ENCODE assay signal across 14 mouse cellular contexts in the genomic region with DNA sequence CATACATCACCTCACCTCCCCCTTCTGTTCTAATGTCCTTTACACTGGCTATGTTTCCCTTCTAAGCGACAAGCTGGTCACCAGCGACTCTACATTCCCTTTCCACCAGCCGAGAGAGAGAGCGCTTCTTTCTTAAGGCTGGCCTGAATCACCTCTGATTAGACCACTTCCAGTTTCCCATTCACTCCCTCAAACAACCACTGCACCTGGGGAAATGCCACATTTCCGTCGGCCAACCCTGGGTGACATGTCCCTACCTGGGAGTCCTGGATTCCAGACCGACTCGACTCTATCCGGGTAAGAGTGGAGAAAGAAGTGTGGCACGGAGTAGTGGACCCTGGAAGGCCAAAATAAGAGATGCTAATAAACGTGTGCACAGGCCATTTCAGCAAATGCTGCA.
"Had no signal": no experiment of that assay in that cellular context is flagged by ENCODE, and none has a peak within 500 bp of the region (broad histone marks: within the 10 kb centered on the region; RNA-seq: fewer than 3 reads in every experiment).

No protein-coding gene starts in this region.

- H3K4me1 ChIP-seq: stomach, embryonic 15.5 days had no signal

- H3K4me3 ChIP-seq: lung, embryonic 15.5 days; megakaryocyte, embryonic 14.5 days; midbrain, embryonic 13.5 days; midbrain, embryonic 15.5 days; neural tube, embryonic 12.5 days; stomach, embryonic 15.5 days had no signal

- DNase-seq: lung, adult 2 months; lung, postnatal 14 days; lung, postnatal 36 days; thymus, adult 2 months; thymus, postnatal 25 days; thymus, postnatal 4 days had no signal

- H3K27me3 ChIP-seq: midbrain, embryonic 13.5 days; midbrain, embryonic 15.5 days; neural tube, embryonic 12.5 days had no signal

- H3K27ac ChIP-seq: lung, embryonic 15.5 days; macrophage; midbrain, embryonic 13.5 days; midbrain, embryonic 15.5 days; neural tube, embryonic 12.5 days; stomach, embryonic 15.5 days; stomach, postnatal 0 days had no signal
